Mouse (Mus musculus) neural tube, embryonic 11.5 days (tissue): ENCODE measurements around the gene Gm29609. TPM values are rescaled to one million over a fixed set of nuclear protein-coding genes. Genes with fewer than 3 reads are reported as not detected.
A peak's percentile ranks its signal among the peaks of the same experiment; 100 is the strongest.

Source experiments
- ATAC-seq: fragments of 200-750 bp; cut with Nextera tagmentation; 2 replicates; pipeline ENCODE4 v1.8.0; 2017; ENCODE audit warnings: moderate number of reproducible peaks, mild to moderate bottlenecking, moderate TSS enrichment, moderate library complexity; ENCODE audit not compliant: insufficient read depth, low FRiP score, low TSS enrichment
- DNase-seq: peaks from one replicate; pipeline ENCODE4 v3.0.0-alpha.2; 2015; ENCODE audit warnings: low spot score
- H3K27ac ChIP-seq: fragments of 300-500 bp; sonication (generic); 2 replicates; pipeline ENCODE4 v1.5.1; 2014; ENCODE audit warnings: low read depth, mild to moderate bottlenecking, low read length
- H3K27me3 ChIP-seq: fragments of 300-500 bp; sonication (generic); 2 replicates; pipeline ENCODE4 v1.6.1; 2014; ENCODE audit warnings: mild to moderate bottlenecking, low read length, mixed read lengths; ENCODE audit not compliant: control insufficient read depth, insufficient read depth
- H3K36me3 ChIP-seq: fragments of 300-500 bp; sonication (generic); 2 replicates; pipeline ENCODE4 v1.6.1; 2014; ENCODE audit warnings: mild to moderate bottlenecking, low read length, moderate library complexity, mixed read lengths; ENCODE audit not compliant: control insufficient read depth, insufficient read depth
- H3K4me1 ChIP-seq: fragments of 300-500 bp; sonication (generic); 2 replicates; pipeline ENCODE4 v1.6.1; 2014; ENCODE audit warnings: low read length, mixed read lengths; ENCODE audit not compliant: control insufficient read depth, insufficient read depth
- H3K4me2 ChIP-seq: fragments of 300-500 bp; sonication (generic); 2 replicates; pipeline ENCODE4 v1.6.1; 2014; ENCODE audit warnings: low read depth, mild to moderate bottlenecking, moderate library complexity
- H3K4me3 ChIP-seq: fragments of 300-500 bp; sonication (generic); 2 replicates; pipeline ENCODE4 v1.5.1; 2014; ENCODE audit warnings: low read depth, low read length
- H3K9ac ChIP-seq: fragments of 300-500 bp; sonication (generic); 2 replicates; pipeline ENCODE4 v1.6.1; 2014; ENCODE audit warnings: mild to moderate bottlenecking, low read length
- H3K9me3 ChIP-seq: fragments of 300-500 bp; sonication (generic); 2 replicates; pipeline ENCODE4 v1.6.1; 2016; ENCODE audit warnings: low read length; ENCODE audit not compliant: control insufficient read depth
- WGBS: fragments of 180-500 bp; shearing (Covaris S2); extraction: QIAGEN DNeasy Blood & Tissue Kit; methylation state at CpG from one replicate; pipeline ENCODE4 v1.1.7; 2014; 5-methylcytosine and 5-hydroxymethylcytosine counted together
- polyA plus RNA-seq: library from polyadenylated mRNA; unstranded; fragments of >200 nt; fragmentation: Nextera tagmentation; extraction: Ambion mirVana; gene quantifications from 2 replicates; pipeline ENCODE4 v1.2.1, GENCODE M21; 2014

Gene Gm29609
- polyA plus RNA-seq = 1.3 and 1.7 TPM in 2 replicates

DNA sequence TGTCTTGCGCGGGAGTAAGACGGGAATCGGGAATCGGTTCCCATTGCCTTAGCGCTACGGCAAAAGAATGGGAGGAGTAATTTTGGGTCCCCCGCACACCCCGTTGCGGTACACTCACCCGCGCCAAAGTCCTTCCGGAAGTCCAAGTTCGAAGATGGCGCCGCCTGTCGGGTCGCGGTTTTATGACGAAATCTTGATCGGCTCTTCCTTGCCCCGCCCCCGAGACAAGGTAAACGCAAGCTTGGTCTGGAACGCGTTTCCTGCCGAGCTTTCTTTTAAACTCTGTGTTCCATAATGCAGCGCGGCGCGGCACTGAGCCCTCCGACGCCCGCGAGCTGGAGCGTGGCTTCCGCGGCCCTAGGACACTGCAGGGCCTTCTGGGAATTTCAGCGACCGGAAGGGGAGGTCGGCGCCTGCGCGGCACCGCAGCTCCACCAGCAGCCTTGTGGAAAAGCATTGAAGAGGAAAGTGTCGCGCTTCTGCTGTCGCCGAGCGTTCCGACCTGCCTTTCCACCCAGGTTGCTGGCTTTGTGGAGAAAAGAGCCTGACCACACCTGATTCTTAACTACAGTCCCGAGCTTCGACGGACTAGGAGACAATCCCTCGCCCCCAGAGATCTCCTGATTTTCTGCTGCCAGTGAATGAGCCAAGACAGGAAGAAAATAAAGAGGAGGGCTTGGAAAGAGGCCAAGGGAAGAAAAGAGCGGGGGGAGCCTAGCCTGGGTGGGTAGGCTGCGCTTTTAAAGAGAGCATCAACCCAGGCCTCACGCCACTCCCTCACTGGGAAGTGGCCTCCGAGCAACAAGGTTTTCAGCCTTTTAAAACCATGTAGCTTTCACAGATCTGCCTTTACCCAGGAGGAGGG lies at the start of gene Gm29609, which contains the start of gene Gtf3c2:
Gene Gm29609 (minus strand): TSS at position 146 of the 865 bp plus-strand sequence.
Gene Gtf3c2 (minus strand): TSS at position 379 of the 865 bp plus-strand sequence.
- H3K9ac ChIP-seq = peak within 1 kb of the TSS; percentile 69
- peak within 1 kb of the TSS; percentile 67 for H3K4me3 ChIP-seq
- peak; percentile 95 for DNase-seq
- H3K4me2 ChIP-seq = peak within 1 kb of the TSS; percentile 77
- peaks cover 4% of the 10 kb centered on the region; the same call in 1 of the 2 replicates for H3K4me1 ChIP-seq
- H3K36me3 ChIP-seq = no peaks in the 10 kb centered on the region
- no peaks in the 10 kb centered on the region for H3K9me3 ChIP-seq
- H3K27me3 ChIP-seq = no peaks in the 10 kb centered on the region
- under 1% methylated on average over 59 of the region's 59 CpGs for WGBS
- peak; percentile 92 for ATAC-seq
- peak within 1 kb of the TSS; percentile 94 for H3K27ac ChIP-seq

DNA sequence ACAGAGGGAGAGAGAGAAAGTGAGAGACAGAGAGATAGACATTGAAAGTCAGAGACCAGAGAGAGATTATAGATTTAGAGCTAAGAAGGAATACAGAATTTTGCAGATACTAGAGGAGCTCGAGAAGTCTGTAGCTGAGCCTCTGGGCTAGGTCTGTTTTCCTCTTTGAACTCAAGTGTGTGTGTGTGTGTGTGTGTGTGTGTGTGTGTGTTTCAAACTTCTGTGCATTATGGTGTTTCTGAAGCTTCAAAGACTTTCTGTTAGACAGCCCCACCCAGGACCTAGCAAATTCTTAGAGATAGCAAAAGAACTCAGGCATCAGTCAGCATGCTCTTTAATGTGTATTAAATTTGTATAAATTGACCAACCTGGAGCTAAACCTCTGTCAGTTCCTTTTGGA lies 46.9 kb upstream of the Gm29609 start:
- H3K4me3 ChIP-seq = no peak overlapping the region
- 85% methylated on average over 1 of the region's 1 CpGs for WGBS
- no peak for ATAC-seq

DNA sequence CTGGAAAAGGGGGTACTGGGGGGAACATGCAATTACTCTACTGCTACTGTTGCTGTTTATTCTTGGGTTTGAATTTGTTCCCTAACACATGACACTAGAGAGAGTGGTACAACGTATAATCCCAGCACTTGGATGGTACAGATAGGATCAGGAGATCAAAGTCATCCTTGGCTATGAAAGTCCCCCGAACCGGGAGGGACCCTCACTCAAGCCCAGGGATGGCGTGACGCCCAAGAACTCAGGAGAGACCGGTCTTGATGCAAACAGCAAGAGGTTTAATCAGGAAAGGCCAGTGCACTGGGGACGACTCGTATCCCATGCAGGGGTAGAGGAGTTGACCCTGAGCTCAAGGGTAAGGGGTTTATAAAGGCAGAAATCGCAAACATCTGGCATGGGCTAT lies 43.0 kb upstream of the Gm29609 start:
- no peaks in the 10 kb centered on the region for H3K36me3 ChIP-seq
- H3K4me3 ChIP-seq = no peak overlapping the region
- DNase-seq (no peak), ATAC-seq (no peak)
- H3K9ac ChIP-seq = no peak overlapping the region
- WGBS = 93% methylated on average over 9 of the region's 9 CpGs
- H3K27me3 ChIP-seq = no peaks in the 10 kb centered on the region
- H3K9me3 ChIP-seq = no peaks in the 10 kb centered on the region
- H3K4me1 ChIP-seq = no peaks in the 10 kb centered on the region
- H3K4me2 ChIP-seq = no peak overlapping the region
- no peak overlapping the region for H3K27ac ChIP-seq

More for the DNA sequence above, 46.9 kb upstream of the Gm29609 start:
- Histone ChIP-seq H3K27me3 (no peaks in the 10 kb centered on the region), H3K27ac (no peak overlapping the region), H3K9me3 (no peaks in the 10 kb centered on the region), H3K36me3 (no peaks in the 10 kb centered on the region), H3K9ac (no peak overlapping the region), H3K4me2 (no peak overlapping the region), H3K4me1 (no peaks in the 10 kb centered on the region)
- no peak for DNase-seq

DNA sequence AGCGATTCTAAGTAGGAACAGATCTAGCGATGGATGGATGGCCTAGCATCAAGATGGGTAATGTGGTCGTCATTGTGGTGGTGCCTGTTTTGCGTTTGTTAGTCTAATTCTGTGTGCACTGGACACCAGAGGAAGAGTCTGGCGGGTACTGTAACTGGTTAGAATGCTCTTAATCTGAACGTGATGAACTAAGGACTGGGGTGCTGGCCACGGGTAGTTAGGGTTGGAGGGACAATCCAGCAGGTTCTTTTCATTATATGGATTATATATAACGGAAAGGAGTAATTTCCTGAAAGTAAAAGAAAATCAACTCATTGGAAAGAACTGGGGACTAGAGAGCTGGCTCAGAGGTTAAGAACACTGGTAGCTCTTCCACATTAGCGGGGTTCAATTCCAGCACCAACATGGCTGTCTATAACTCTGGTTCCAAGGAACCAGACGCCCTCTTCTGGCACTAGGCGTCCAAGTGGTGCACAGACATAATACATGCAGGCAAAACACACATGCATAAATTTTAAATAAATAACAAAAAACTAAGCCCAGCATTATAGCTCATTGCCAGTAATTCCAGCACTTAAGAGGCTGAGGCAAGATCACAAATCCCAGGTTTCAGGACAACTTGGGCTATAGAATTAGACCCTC lies 41.7 kb upstream of the Gm29609 start:
- DNase-seq (peak; percentile 58), ATAC-seq (peak; percentile 28; the same call in 1 of the 2 replicates)
- H3K27me3 ChIP-seq = no peaks in the 10 kb centered on the region
- H3K9ac ChIP-seq = peak overlapping the region; percentile 93
- H3K4me1 ChIP-seq = peaks cover 2% of the 10 kb centered on the region; the same call in 1 of the 2 replicates
- no peaks in the 10 kb centered on the region for H3K36me3 ChIP-seq
- peak overlapping the region; percentile 84 for H3K4me3 ChIP-seq
- H3K4me2 ChIP-seq = peak overlapping the region; percentile 84
- WGBS = 18% methylated on average over 11 of the region's 11 CpGs
- peak overlapping the region; percentile 84 for H3K27ac ChIP-seq
- no peaks in the 10 kb centered on the region for H3K9me3 ChIP-seq

DNA sequence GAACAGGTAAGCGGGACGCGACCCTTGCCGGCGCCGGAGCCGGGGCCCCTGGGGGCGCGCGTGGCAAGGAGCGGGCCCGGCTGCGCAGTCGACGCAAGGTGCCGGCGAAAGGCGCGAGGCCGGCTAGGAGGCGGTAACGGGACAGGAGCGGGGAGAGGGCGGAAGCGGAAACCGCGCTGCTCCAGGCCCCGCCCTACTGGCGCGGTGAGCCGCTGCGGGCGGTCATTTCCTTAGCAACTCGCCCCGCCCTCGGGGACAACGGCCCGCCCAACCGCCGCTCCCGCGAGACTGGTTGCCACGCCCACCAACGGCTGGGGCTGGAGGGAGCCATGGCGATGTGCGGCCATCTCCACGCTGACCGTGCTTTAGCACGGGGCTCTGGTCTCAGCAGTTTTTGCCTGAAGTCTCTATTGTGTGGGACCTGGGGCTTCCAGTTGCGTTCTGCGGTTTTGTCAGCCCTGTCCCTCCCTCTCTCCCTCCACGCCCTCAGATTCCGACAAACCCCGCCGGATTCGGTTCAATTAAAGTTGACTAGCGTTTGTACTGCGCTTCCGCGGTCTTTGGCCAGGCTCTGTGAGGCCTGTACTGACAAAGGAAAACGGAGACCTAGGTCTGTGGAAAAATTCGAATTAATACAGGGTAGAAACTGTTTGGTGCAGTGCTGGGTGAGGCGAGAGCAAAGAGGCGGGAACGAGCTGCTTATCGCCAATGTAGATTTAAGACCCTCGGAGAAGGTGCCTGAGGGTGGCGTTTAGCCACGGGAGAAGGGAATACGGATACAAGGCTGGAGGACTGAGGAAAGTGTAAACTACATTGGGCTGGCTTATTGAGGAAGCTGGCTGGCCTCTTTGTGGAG lies 41.0 kb upstream of the Gm29609 start, which contains the start of gene Ppm1g:
Gene Ppm1g (minus strand): TSS at position 240 of the 856 bp plus-strand sequence.
- Histone ChIP-seq H3K4me1 (peaks cover 2% of the 10 kb centered on the region; the same call in 1 of the 2 replicates), H3K36me3 (no peaks in the 10 kb centered on the region), H3K27me3 (no peaks in the 10 kb centered on the region), H3K9me3 (no peaks in the 10 kb centered on the region), H3K9ac (peak within 1 kb of the TSS; percentile 93), H3K4me2 (peak within 1 kb of the TSS; percentile 84), H3K27ac (peak within 1 kb of the TSS; percentile 84), H3K4me3 (peak within 1 kb of the TSS; percentile 84)
- WGBS = 0% methylated on average over 70 of the region's 70 CpGs
- ATAC-seq = peak; percentile 92
- peak; percentile 98 for DNase-seq

DNA sequence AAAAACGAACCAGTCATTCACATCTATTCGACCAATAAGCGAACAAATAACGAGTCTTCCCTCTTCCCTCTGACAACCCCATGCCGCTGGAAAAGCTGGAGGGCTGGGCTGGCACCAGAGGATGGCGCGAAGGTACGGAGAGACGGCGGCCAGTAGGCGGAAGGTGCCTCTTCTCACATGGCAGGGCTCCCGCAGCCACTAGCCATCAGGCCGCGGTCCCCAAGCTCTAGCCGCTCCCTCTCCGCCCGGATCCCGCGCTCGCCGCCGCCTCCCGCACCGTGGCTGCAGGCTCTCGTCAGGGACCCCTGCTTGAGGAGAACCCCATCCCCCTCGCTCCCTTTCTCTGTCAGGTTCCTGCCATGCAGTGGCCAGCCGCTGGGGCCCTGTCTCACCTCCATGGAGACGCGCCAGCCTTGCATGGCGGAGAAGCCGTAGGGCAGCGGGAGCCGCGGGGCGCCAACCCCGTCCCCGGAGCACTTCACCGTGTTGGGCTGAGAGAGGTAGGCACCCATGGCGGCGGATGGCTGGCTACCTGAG lies 40.3 kb upstream of the Gm29609 start:
- Histone ChIP-seq H3K27ac (peak overlapping the region; percentile 84), H3K27me3 (no peaks in the 10 kb centered on the region), H3K4me2 (peak overlapping the region; percentile 84), H3K9ac (peak overlapping the region; percentile 93), H3K36me3 (no peaks in the 10 kb centered on the region), H3K4me1 (peaks cover 2% of the 10 kb centered on the region; the same call in 1 of the 2 replicates), H3K4me3 (peak overlapping the region; percentile 84), H3K9me3 (no peaks in the 10 kb centered on the region)
- peak; percentile 77 for ATAC-seq
- DNase-seq = no peak
- WGBS = under 1% methylated on average over 40 of the region's 40 CpGs

DNA sequence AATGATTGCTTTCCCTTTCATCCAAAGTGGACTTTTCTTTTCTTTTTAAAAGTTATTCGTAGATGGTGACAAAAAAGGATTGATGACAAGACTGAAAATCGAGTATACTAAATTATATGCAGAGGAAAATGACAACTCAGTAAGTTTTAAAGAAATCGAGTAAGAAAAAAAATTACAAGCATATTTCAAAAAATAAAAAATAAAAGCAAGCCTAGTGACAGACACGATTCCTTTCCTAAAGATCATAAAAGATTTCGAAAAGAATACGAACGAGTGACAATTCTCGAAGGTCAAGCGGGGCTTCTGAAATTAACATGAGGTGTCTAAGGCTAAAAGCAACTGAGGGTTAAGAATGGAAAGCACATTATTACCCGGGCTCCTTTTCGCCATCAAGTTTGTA lies 39.8 kb upstream of the Gm29609 start:
- no peaks in the 10 kb centered on the region for H3K36me3 ChIP-seq
- H3K9me3 ChIP-seq = no peaks in the 10 kb centered on the region
- H3K9ac ChIP-seq = peak overlapping the region; percentile 93
- no peak for DNase-seq
- no peak overlapping the region; the same call in 1 of the 2 replicates for H3K27ac ChIP-seq
- H3K4me3 ChIP-seq = peak overlapping the region; percentile 84
- no peaks in the 10 kb centered on the region for H3K27me3 ChIP-seq
- ATAC-seq = no peak
- H3K4me1 ChIP-seq = peaks cover 2% of the 10 kb centered on the region; the same call in 1 of the 2 replicates
- WGBS = 2% methylated on average over 11 of the region's 11 CpGs
- peak overlapping the region; percentile 84 for H3K4me2 ChIP-seq

DNA sequence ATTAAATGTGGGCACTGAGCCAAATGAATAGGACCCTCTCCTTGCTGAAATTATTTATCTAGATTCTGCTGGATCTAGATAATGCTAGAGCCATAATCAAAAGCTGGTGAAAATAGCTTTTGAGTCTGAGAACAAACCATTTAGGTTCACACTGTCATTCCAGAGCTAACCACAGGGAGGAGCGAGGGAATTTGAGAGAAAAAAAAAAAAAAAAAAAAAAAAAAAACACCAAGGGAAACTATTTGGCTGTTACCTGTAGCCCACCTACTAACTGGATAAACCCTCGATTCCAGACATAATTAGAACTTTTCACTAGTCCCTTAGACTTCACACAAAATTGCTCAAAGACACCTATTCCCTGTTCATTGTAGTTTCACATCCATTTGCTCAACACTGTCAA lies 39.4 kb upstream of the Gm29609 start:
- no peak overlapping the region for H3K27ac ChIP-seq
- no peaks in the 10 kb centered on the region for H3K36me3 ChIP-seq
- no peak for ATAC-seq
- no peak for DNase-seq
- H3K27me3 ChIP-seq = no peaks in the 10 kb centered on the region
- peaks cover 2% of the 10 kb centered on the region; the same call in 1 of the 2 replicates for H3K4me1 ChIP-seq
- WGBS = 4% methylated on average over 2 of the region's 2 CpGs
- H3K4me2 ChIP-seq = peak overlapping the region; percentile 84
- H3K9ac ChIP-seq = no peak overlapping the region
- H3K9me3 ChIP-seq = no peaks in the 10 kb centered on the region
- peak overlapping the region; percentile 84 for H3K4me3 ChIP-seq
